Mouse (Mus musculus) erythroblast, embryonic 14.5 days (primary cell): ENCODE results near the gene Nckap5.

Experiments
- GATA1 ChIP-seq: IDR thresholded peaks from 2 replicates; pipeline ENCODE4 v1.6.1; 2012; ENCODE audit warnings: low read length, inconsistent platforms, mixed read lengths
- TAL1 ChIP-seq: IDR thresholded peaks from 3 replicates; pipeline ENCODE4 v1.6.1; 2012; ENCODE audit warnings: low read length, inconsistent platforms, mixed read lengths

DNA sequence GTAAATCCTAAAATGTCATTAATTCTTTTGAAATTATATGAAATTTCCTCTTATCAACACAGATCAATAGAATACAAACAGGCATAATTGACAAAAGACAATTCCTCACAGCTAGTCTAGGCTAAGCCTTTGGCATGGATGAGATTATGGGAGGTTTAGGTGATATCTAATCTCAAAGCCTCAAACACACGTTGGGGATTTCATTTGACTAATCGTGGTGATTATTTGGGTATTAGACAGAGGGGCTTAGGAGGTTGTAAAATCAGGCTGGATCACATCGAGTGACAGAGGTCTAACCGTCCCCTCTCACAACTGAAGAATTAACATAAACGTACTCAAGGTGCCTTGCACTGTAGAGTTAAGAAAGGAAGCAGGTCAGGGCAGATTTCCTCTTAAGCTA is 674.8 kb downstream of the Nckap5 start:
- TF ChIP-seq GATA1, result no peak
- no peak for TF ChIP-seq TAL1
